Mouse (Mus musculus) heart, embryonic 10.5 days (tissue): Measurements from ENCODE around the gene 4921539E11Rik. TPM values are rescaled to one million over a fixed set of nuclear protein-coding genes. Genes with fewer than 3 reads are reported as not detected.

Source experiments
- DNase-seq: peaks from one replicate; pipeline ENCODE4 v3.0.0-alpha.2; 2017; ENCODE audit warnings: low spot score
- H3K27ac ChIP-seq: fragments of 300-500 bp; sonication (generic); 2 replicates; pipeline ENCODE4 v1.5.1; 2016; ENCODE audit warnings: mild to moderate bottlenecking
- H3K27me3 ChIP-seq: fragments of 300-500 bp; sonication (generic); 2 replicates; pipeline ENCODE4 v1.6.1; 2016; ENCODE audit warnings: mild to moderate bottlenecking; ENCODE audit not compliant: poor library complexity, insufficient read depth, severe bottlenecking
- H3K36me3 ChIP-seq: fragments of 300-500 bp; sonication (generic); 2 replicates; pipeline ENCODE4 v1.6.1; 2016; ENCODE audit warnings: mild to moderate bottlenecking, moderate library complexity
- H3K4me1 ChIP-seq: fragments of 300-500 bp; sonication (generic); 2 replicates; pipeline ENCODE4 v1.6.1; 2016; ENCODE audit warnings: mild to moderate bottlenecking
- H3K4me3 ChIP-seq: fragments of 300-500 bp; sonication (generic); 2 replicates; pipeline ENCODE4 v1.5.1; 2016; ENCODE audit warnings: mild to moderate bottlenecking, moderate library complexity
- H3K9me3 ChIP-seq: fragments of 300-500 bp; sonication (generic); 2 replicates; pipeline ENCODE4 v1.6.1; 2016; ENCODE audit warnings: mild to moderate bottlenecking, moderate library complexity
- WGBS: fragments of 180-500 bp; shearing (Covaris S2); methylation state at CpG from one replicate; pipeline ENCODE4 v1.1.7; 2016; 5-methylcytosine and 5-hydroxymethylcytosine counted together
- polyA plus RNA-seq: library from polyadenylated mRNA; unstranded; fragments of >200 nt; fragmentation: Nextera tagmentation; extraction: Ambion mirVana; gene quantifications from 2 replicates; pipeline ENCODE4 v1.2.1, GENCODE M21; 2016

The 4921539E11Rik gene
- polyA plus RNA-seq, 1 experiment from 2014 or later, result not detected

DNA sequence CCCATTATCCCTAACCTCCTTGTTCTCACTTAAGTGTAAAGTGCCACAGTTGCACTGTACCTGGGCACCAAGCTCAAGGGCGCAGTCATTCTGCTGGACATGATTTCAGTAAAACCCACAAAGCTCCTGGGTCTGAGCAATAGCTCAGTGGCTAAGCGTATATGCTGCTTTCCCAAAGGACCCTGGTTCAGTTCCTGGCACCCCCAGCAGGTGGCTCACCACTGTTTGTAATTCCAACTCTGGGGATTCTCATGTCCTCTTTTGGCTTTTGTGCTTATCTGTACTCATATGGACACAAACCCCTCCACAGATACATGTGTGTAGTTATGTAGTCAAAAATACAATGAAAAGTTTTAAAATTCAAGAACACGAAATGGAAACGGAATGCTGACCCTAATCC lies 21.3 kb downstream of the 4921539E11Rik start:
- 76% methylated on average over 4 of the region's 4 CpGs for WGBS
- no peak for DNase-seq
- H3K36me3 ChIP-seq, result no peaks in the 10 kb centered on the region

GRCm38 (mm10) chr4:103265166-103265565 lies 25.5 kb downstream of the 4921539E11Rik start:
- H3K4me3 ChIP-seq, result no peak overlapping the region

More for the DNA sequence above, 21.3 kb downstream of the 4921539E11Rik start:
- Histone ChIP-seq H3K4me1 (0 out of 2 replicates have a peak, but pooled peaks cover 2% of the 10 kb centered on the region), H3K27ac (no peak overlapping the region), H3K9me3 (no peaks in the 10 kb centered on the region), H3K27me3 (no peaks in the 10 kb centered on the region), H3K4me3 (no peak overlapping the region)

GRCm38 (mm10) chr4:103263812-103264396 lies 26.8 kb downstream of the 4921539E11Rik start:
- Histone ChIP-seq H3K36me3 (no peaks in the 10 kb centered on the region), H3K27me3 (no peaks in the 10 kb centered on the region), H3K4me1 (no peaks in the 10 kb centered on the region), H3K9me3 (no peaks in the 10 kb centered on the region), H3K4me3 (no peak overlapping the region), H3K27ac (no peak overlapping the region)
- 35% methylated on average over 8 of the region's 8 CpGs for WGBS
- DNase-seq, result no peak

More at GRCm38 (mm10) chr4:103265166-103265565, 25.5 kb downstream of the 4921539E11Rik start:
- H3K9me3 ChIP-seq, result no peaks in the 10 kb centered on the region
- no peak overlapping the region for H3K27ac ChIP-seq
- 65% methylated on average over 2 of the region's 2 CpGs for WGBS
- H3K27me3 ChIP-seq, result no peaks in the 10 kb centered on the region
- DNase-seq, result no peak
- H3K36me3 ChIP-seq, result no peaks in the 10 kb centered on the region
- no peaks in the 10 kb centered on the region for H3K4me1 ChIP-seq

DNA sequence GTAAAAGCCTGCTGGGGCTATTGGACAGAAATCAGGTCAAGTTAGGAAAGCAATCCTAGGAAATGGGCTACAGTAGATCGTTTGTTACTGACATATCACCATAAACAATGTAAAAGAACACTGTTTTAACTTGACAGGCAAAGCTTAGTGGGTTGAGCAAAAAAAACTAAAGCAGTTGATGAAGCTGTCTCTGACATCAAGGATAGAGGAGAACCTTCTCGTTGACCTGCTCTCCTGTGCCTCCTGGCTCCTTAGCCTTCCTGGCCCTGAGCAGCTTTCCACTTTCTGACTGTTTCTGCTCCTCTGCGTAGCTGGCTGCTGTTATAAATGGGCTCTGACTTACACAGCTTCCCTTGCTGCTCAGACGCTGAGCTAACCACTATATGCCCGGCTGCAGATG lies 27.3 kb downstream of the 4921539E11Rik start:
- whole genome bisulfite sequencing, result 64% methylated on average over 5 of the region's 5 CpGs
- DNase-seq, result no peak
- no peak overlapping the region for H3K27ac ChIP-seq
- H3K4me3 ChIP-seq, result no peak overlapping the region
- no peaks in the 10 kb centered on the region for H3K9me3 ChIP-seq
- no peaks in the 10 kb centered on the region for H3K27me3 ChIP-seq
- no peaks in the 10 kb centered on the region for H3K36me3 ChIP-seq
- H3K4me1 ChIP-seq, result no peaks in the 10 kb centered on the region

GRCm38 (mm10) chr4:103258817-103259216 lies 31.8 kb downstream of the 4921539E11Rik start:
- no peaks in the 10 kb centered on the region for H3K27me3 ChIP-seq
- H3K27ac ChIP-seq, result no peak overlapping the region
- H3K9me3 ChIP-seq, result no peaks in the 10 kb centered on the region
- no peak for DNase-seq
- H3K4me3 ChIP-seq, result no peak overlapping the region
- H3K4me1 ChIP-seq, result no peaks in the 10 kb centered on the region
- WGBS, result 85% methylated on average over 3 of the region's 3 CpGs
- no peaks in the 10 kb centered on the region for H3K36me3 ChIP-seq

DNA sequence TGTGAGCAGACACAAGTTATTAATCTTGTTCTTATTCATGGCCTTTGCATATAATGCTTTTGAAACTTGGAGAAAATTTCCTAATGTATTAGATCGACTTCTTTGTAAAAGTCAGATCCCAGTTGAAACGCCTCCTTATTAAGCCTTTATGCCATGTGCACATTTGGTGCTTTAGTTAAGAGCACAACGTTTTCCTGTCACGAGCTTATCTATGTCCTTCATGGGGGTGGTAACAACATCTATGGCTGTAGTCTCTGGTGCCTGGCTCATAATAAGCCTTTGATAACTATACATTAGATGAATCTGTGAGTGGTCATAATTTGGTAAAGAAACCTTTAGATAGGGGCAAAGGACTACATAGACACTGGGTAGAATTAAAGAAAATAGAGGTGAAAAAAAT lies 36.8 kb downstream of the 4921539E11Rik start:
- Histone ChIP-seq H3K27ac (no peak overlapping the region), H3K4me3 (no peak overlapping the region), H3K27me3 (no peaks in the 10 kb centered on the region), H3K4me1 (no peaks in the 10 kb centered on the region), H3K36me3 (no peaks in the 10 kb centered on the region), H3K9me3 (no peaks in the 10 kb centered on the region)
- no peak for DNase-seq
- 60% methylated on average over 4 of the region's 4 CpGs for WGBS

- Histone ChIP-seq H3K27me3 (no peaks in the 10 kb centered on the region), H3K27ac (no peak overlapping the region), H3K4me1 (no peaks in the 10 kb centered on the region), H3K36me3 (no peaks in the 10 kb centered on the region), H3K9me3 (no peaks in the 10 kb centered on the region), H3K4me3 (no peak overlapping the region)
- WGBS, result 58% methylated on average over 6 of the region's 6 CpGs
- no peak for DNase-seq
Observed at GRCm38 (mm10) chr4:103249436-103250085, 41.1 kb downstream of the 4921539E11Rik start.

GRCm38 (mm10) chr4:103247813-103248212 lies 42.9 kb downstream of the 4921539E11Rik start:
- Histone ChIP-seq H3K9me3 (no peaks in the 10 kb centered on the region), H3K4me1 (no peaks in the 10 kb centered on the region), H3K4me3 (no peak overlapping the region), H3K36me3 (no peaks in the 10 kb centered on the region), H3K27me3 (no peaks in the 10 kb centered on the region), H3K27ac (no peak overlapping the region)
- 83% methylated on average over 2 of the region's 2 CpGs for WGBS
- DNase-seq, result no peak

- H3K36me3 ChIP-seq, result no peaks in the 10 kb centered on the region
- WGBS, result 69% methylated on average over 3 of the region's 3 CpGs
Observed at GRCm38 (mm10) chr4:103247249-103247648, 43.4 kb downstream of the 4921539E11Rik start.

GRCm38 (mm10) chr4:103232156-103232555 lies 58.5 kb downstream of the 4921539E11Rik start:
- Histone ChIP-seq H3K4me1 (no peaks in the 10 kb centered on the region), H3K9me3 (0 out of 2 replicates have a peak, but pooled peaks cover 3% of the 10 kb centered on the region), H3K36me3 (no peaks in the 10 kb centered on the region), H3K4me3 (no peak overlapping the region), H3K27me3 (no peaks in the 10 kb centered on the region), H3K27ac (no peak overlapping the region)
- DNase-seq, result no peak
- 63% methylated on average over 2 of the region's 2 CpGs for WGBS

More at GRCm38 (mm10) chr4:103247249-103247648, 43.4 kb downstream of the 4921539E11Rik start:
- no peaks in the 10 kb centered on the region for H3K27me3 ChIP-seq
- H3K9me3 ChIP-seq, result no peaks in the 10 kb centered on the region
- H3K4me3 ChIP-seq, result no peak overlapping the region
- H3K4me1 ChIP-seq, result no peaks in the 10 kb centered on the region
- H3K27ac ChIP-seq, result no peak overlapping the region
- no peak for DNase-seq

- no peaks in the 10 kb centered on the region for H3K9me3 ChIP-seq
- H3K4me3 ChIP-seq, result no peak overlapping the region
- H3K27me3 ChIP-seq, result no peaks in the 10 kb centered on the region
- 27% methylated on average over 9 of the region's 9 CpGs for WGBS
- no peaks in the 10 kb centered on the region for H3K36me3 ChIP-seq
- DNase-seq, result no peak
- H3K27ac ChIP-seq, result no peak overlapping the region
- 0 out of 2 replicates have a peak, but pooled peaks cover 2% of the 10 kb centered on the region for H3K4me1 ChIP-seq
Observed at GRCm38 (mm10) chr4:103222854-103223253, 67.8 kb downstream of the 4921539E11Rik start.

DNA sequence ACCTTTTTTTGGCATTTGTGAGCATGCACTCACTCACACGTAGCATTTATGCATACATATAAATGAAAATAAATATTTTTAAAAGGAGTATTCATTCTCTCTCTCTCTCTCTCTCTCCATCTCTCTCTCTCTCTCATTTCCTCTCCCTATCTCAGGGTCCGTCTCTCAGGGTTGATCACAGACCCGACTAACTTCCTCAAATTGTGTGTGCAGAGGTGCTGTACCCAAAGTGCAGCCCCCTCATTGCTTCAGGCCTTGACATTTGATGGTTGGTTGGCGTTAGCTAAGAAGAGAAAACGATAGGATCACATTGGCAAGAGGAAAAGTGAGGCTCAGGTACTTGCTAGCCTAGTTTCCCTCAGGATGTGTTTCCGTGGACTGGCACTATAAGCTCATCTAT lies 68.9 kb downstream of the 4921539E11Rik start:
- 0 out of 2 replicates have a peak, but pooled peaks cover 2% of the 10 kb centered on the region for H3K4me1 ChIP-seq
- 67% methylated on average over 6 of the region's 6 CpGs for WGBS
- no peak overlapping the region for H3K27ac ChIP-seq
- no peaks in the 10 kb centered on the region for H3K36me3 ChIP-seq
- DNase-seq, result no peak
- H3K9me3 ChIP-seq, result no peaks in the 10 kb centered on the region
- no peaks in the 10 kb centered on the region for H3K27me3 ChIP-seq
- H3K4me3 ChIP-seq, result no peak overlapping the region

GRCm38 (mm10) chr4:103219011-103219410 lies 71.7 kb downstream of the 4921539E11Rik start:
- Histone ChIP-seq H3K27me3 (no peaks in the 10 kb centered on the region), H3K27ac (no peak overlapping the region), H3K9me3 (no peaks in the 10 kb centered on the region), H3K4me1 (peaks cover 10% of the 10 kb centered on the region; the same call in 1 of the 2 replicates), H3K4me3 (no peak overlapping the region), H3K36me3 (no peaks in the 10 kb centered on the region)
- WGBS, result 76% methylated on average over 5 of the region's 5 CpGs
- no peak for DNase-seq
